Comparison of ENCODE assay signal across 9 mouse cellular contexts in the genomic region with DNA sequence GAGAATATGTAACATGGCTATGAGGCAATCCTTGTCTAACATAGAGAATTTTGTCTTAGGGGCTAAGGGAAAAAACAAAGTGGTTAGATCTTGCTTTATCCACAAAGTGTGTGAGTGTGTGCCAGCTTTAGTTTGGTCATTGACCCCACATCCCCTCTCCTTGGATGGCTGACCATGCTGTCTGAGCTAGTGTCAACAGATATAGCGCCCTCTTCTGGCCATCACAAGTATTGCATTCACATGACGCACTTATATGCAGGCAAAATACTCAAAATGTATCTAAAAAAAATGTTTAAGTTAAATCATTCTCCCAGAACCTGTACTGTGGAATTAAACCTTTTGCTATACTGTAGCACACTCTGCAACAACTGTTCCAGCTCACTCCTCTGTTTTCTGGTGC. TPM values are rescaled to one million over a fixed set of nuclear protein-coding genes. Genes with fewer than 3 reads are reported as not detected.
A peak's percentile ranks its signal among the peaks of the same experiment; 100 is the strongest.
DNase-seq lines count a peak whose midpoint lies in the region; ATAC-seq and TF ChIP-seq lines count a peak whose summit lies in the region.
"Had no signal": no experiment of that assay in that cellular context is flagged by ENCODE, and none has a peak within 500 bp of the region (broad histone marks: within the 10 kb centered on the region; RNA-seq: fewer than 3 reads in every experiment).

No protein-coding gene starts in this region.

- no peaks in the 10 kb centered on the region for H3K9me3 ChIP-seq in forebrain, postnatal 0 days (ENCODE audit: low read length)
- no peaks in the 10 kb centered on the region for H3K9me3 ChIP-seq in forebrain, embryonic 10.5 days
- no peaks in the 10 kb centered on the region for H3K9me3 ChIP-seq in midbrain, embryonic 10.5 days (replicated peaks)
- no peaks in the 10 kb centered on the region for H3K9me3 ChIP-seq in midbrain, embryonic 15.5 days
- H3K9me3 ChIP-seq in stomach, postnatal 0 days (ENCODE audit: control insufficient read depth, low read length), result no peaks in the 10 kb centered on the region
- H3K9me3 ChIP-seq: hindbrain, embryonic 15.5 days had no signal

- H3K4me3 ChIP-seq in forebrain, postnatal 0 days (ENCODE audit: low read depth, low read length), result no peak overlapping the region
- no peak overlapping the region for H3K4me3 ChIP-seq in forebrain, embryonic 10.5 days
- H3K4me3 ChIP-seq in midbrain, embryonic 10.5 days, result no peak overlapping the region
- H3K4me3 ChIP-seq in midbrain, embryonic 15.5 days, result no peak overlapping the region
- no peak overlapping the region for H3K4me3 ChIP-seq in stomach, postnatal 0 days (ENCODE audit: low read depth, low read length)
- H3K4me3 ChIP-seq: hindbrain, embryonic 15.5 days had no signal

- TF ChIP-seq CTCF in forebrain, postnatal 0 days (IDR thresholded peaks at IDR 0.05; ENCODE audit: low read depth), result peak; percentile 76
- peak; percentile 69 for TF ChIP-seq CTCF in stomach, postnatal 0 days (IDR thresholded peaks at IDR 0.05; ENCODE audit: low read depth)

- no peaks in the 10 kb centered on the region for H3K27me3 ChIP-seq in forebrain, postnatal 0 days (ENCODE audit: insufficient read depth, low read length)
- H3K27me3 ChIP-seq in forebrain, embryonic 10.5 days (ENCODE audit: poor library complexity, severe bottlenecking), result no peaks in the 10 kb centered on the region
- H3K27me3 ChIP-seq in midbrain, embryonic 10.5 days (ENCODE audit: low read depth, poor library complexity, severe bottlenecking), result no peaks in the 10 kb centered on the region
- H3K27me3 ChIP-seq in midbrain, embryonic 15.5 days (replicated peaks), result no peaks in the 10 kb centered on the region
- no peaks in the 10 kb centered on the region for H3K27me3 ChIP-seq in stomach, postnatal 0 days (ENCODE audit: control insufficient read depth, insufficient read depth, low read length)
- H3K27me3 ChIP-seq: hindbrain, embryonic 15.5 days had no signal

- no peak overlapping the region for H3K9ac ChIP-seq in forebrain, postnatal 0 days
- H3K9ac ChIP-seq in midbrain, embryonic 15.5 days, result no peak overlapping the region
- H3K9ac ChIP-seq in stomach, postnatal 0 days (ENCODE audit: low read length), result no peak overlapping the region
- H3K9ac ChIP-seq: hindbrain, embryonic 15.5 days had no signal

- ATAC-seq in forebrain, postnatal 0 days, result peak; percentile 30; the same call in 1 of the 2 replicates
- no peak for ATAC-seq in midbrain, embryonic 15.5 days (replicated peaks)
- no peak for ATAC-seq in stomach, postnatal 0 days (ENCODE audit: low FRiP score, low TSS enrichment)
- no peak for ATAC-seq in frontal cortex, adult (ENCODE audit: low TSS enrichment)

- no peaks in the 10 kb centered on the region for H3K36me3 ChIP-seq in forebrain, postnatal 0 days (ENCODE audit: insufficient read depth)
- H3K36me3 ChIP-seq in forebrain, embryonic 10.5 days (replicated peaks), result peaks cover 25% of the 10 kb centered on the region
- H3K36me3 ChIP-seq in midbrain, embryonic 10.5 days, result peaks cover 30% of the 10 kb centered on the region
- H3K36me3 ChIP-seq in midbrain, embryonic 15.5 days (replicated peaks), result peaks cover 6% of the 10 kb centered on the region; the same call in 1 of the 2 replicates
- no peaks in the 10 kb centered on the region for H3K36me3 ChIP-seq in stomach, postnatal 0 days (ENCODE audit: control insufficient read depth, insufficient read depth, low read length)
- H3K36me3 ChIP-seq: hindbrain, embryonic 15.5 days had no signal

- 26% methylated on average over 2 of the region's 2 CpGs for WGBS in forebrain, postnatal 0 days
- 36% methylated on average over 2 of the region's 2 CpGs for WGBS in forebrain, embryonic 10.5 days
- 32% methylated on average over 2 of the region's 2 CpGs for WGBS in midbrain, embryonic 10.5 days
- 33% methylated on average over 2 of the region's 2 CpGs for WGBS in midbrain, embryonic 15.5 days
- 34% methylated on average over 2 of the region's 2 CpGs for WGBS in stomach, postnatal 0 days

- DNase-seq in forebrain, postnatal 0 days, result peak; percentile 63
- DNase-seq in forebrain, embryonic 10.5 days (ENCODE audit: extremely low spot score, low spot score), result no peak
- DNase-seq in midbrain, embryonic 10.5 days (ENCODE audit: low spot score), result peak; percentile 30
- DNase-seq in cerebellum, adult 9-10 months, result peak; percentile 75
- peak; percentile 68 for DNase-seq in kidney, adult 9 months
- DNase-seq in stomach, postnatal 0 days (ENCODE audit: low spot score), result no peak

- no peak for TF ChIP-seq EP300 in stomach, postnatal 0 days (optimal IDR thresholded peaks at IDR 0.05)

- H3K4me2 ChIP-seq in forebrain, postnatal 0 days (ENCODE audit: low read depth), result no peak overlapping the region
- H3K4me2 ChIP-seq in midbrain, embryonic 15.5 days, result no peak overlapping the region
- H3K4me2 ChIP-seq in stomach, postnatal 0 days (replicated peaks; ENCODE audit: low read depth), result no peak overlapping the region
- H3K4me2 ChIP-seq: hindbrain, embryonic 15.5 days had no signal

- no peak overlapping the region for H3K27ac ChIP-seq in forebrain, postnatal 0 days (ENCODE audit: low read depth, low read length)
- H3K27ac ChIP-seq in forebrain, embryonic 10.5 days, result no peak overlapping the region
- no peak overlapping the region for H3K27ac ChIP-seq in midbrain, embryonic 10.5 days (replicated peaks)
- H3K27ac ChIP-seq in midbrain, embryonic 15.5 days, result no peak overlapping the region
- H3K27ac ChIP-seq in stomach, postnatal 0 days (replicated peaks), result no peak overlapping the region
- H3K27ac ChIP-seq: hindbrain, embryonic 15.5 days had no signal

- no peaks in the 10 kb centered on the region for H3K4me1 ChIP-seq in forebrain, postnatal 0 days (ENCODE audit: insufficient read depth)
- peaks cover 18% of the 10 kb centered on the region for H3K4me1 ChIP-seq in forebrain, embryonic 10.5 days
- H3K4me1 ChIP-seq in midbrain, embryonic 10.5 days, result peaks cover 18% of the 10 kb centered on the region
- H3K4me1 ChIP-seq in midbrain, embryonic 15.5 days, result peaks cover 48% of the 10 kb centered on the region
- H3K4me1 ChIP-seq in stomach, postnatal 0 days (replicated peaks; ENCODE audit: control insufficient read depth, insufficient read depth), result no peaks in the 10 kb centered on the region

RNA-seq across cellular contexts. Expression of a gene that starts 5.8 kb away (rescaled TPM):
- not detected in 2 replicates for total RNA-seq in forebrain, postnatal 0 days (2014; rRNA removed)
- not detected in 2 replicates for polyA plus RNA-seq in forebrain, postnatal 0 days (2015; fragmentation: Nextera tagmentation; extraction: Ambion mirVana)
- not detected in 2 replicates for polyA plus RNA-seq in forebrain, embryonic 10.5 days (2016; fragmentation: Nextera tagmentation; extraction: Ambion mirVana)
- not detected in 2 replicates for polyA plus RNA-seq in midbrain, embryonic 10.5 days (2016; fragmentation: Nextera tagmentation; extraction: Ambion mirVana)
- 0.24 and 0.48 TPM in 2 replicates for polyA plus RNA-seq in midbrain, embryonic 15.5 days (2015; fragmentation: Nextera tagmentation; extraction: Ambion mirVana)
- not detected in 2 replicates for polyA plus RNA-seq in stomach, postnatal 0 days (2015; fragmentation: Nextera tagmentation; extraction: Ambion mirVana)
- polyA plus RNA-seq: hindbrain, embryonic 15.5 days had no signal

RNA-seq across cellular contexts. Expression of a gene that starts 37.4 kb away (rescaled TPM):
- 37.9 and 47.1 TPM in 2 replicates for total RNA-seq in forebrain, postnatal 0 days (2014; rRNA removed)
- polyA plus RNA-seq in forebrain, postnatal 0 days (2015; fragmentation: Nextera tagmentation; extraction: Ambion mirVana), result 39.2 and 48.8 TPM in 2 replicates
- 123 and 124 TPM in 2 replicates for polyA plus RNA-seq in forebrain, embryonic 10.5 days (2016; fragmentation: Nextera tagmentation; extraction: Ambion mirVana)
- 122 and 131 TPM in 2 replicates for polyA plus RNA-seq in midbrain, embryonic 10.5 days (2016; fragmentation: Nextera tagmentation; extraction: Ambion mirVana)
- 48.5 and 52.4 TPM in 2 replicates for polyA plus RNA-seq in midbrain, embryonic 15.5 days (2015; fragmentation: Nextera tagmentation; extraction: Ambion mirVana)
- polyA plus RNA-seq in stomach, postnatal 0 days (2015; fragmentation: Nextera tagmentation; extraction: Ambion mirVana), result 105 and 110 TPM in 2 replicates

RNA-seq across cellular contexts. Expression of a gene that starts 50.7 kb away (rescaled TPM):
- 3.3 and 6.9 TPM in 2 replicates for total RNA-seq in forebrain, postnatal 0 days (2014; rRNA removed)
- polyA plus RNA-seq in forebrain, postnatal 0 days (2015; fragmentation: Nextera tagmentation; extraction: Ambion mirVana), result 2.9 and 3.0 TPM in 2 replicates
- polyA plus RNA-seq in forebrain, embryonic 10.5 days (2016; fragmentation: Nextera tagmentation; extraction: Ambion mirVana), result 6.1 and 6.5 TPM in 2 replicates
- 5.8 and 6.2 TPM in 2 replicates for polyA plus RNA-seq in midbrain, embryonic 10.5 days (2016; fragmentation: Nextera tagmentation; extraction: Ambion mirVana)
- polyA plus RNA-seq in midbrain, embryonic 15.5 days (2015; fragmentation: Nextera tagmentation; extraction: Ambion mirVana), result 3.7 and 3.8 TPM in 2 replicates
- 6.9 and 8.0 TPM in 2 replicates for polyA plus RNA-seq in stomach, postnatal 0 days (2015; fragmentation: Nextera tagmentation; extraction: Ambion mirVana)

Comparison
In these comparisons a context has a peak if more than half of its experiments do, and no peak if none do; other contexts are left out.
1. DNase-seq: peak in forebrain, postnatal 0 days (single experiment), midbrain, embryonic 10.5 days (single experiment), cerebellum, adult 9-10 months (single experiment) and kidney, adult 9 months (single experiment); none in forebrain, embryonic 10.5 days (single experiment) and stomach, postnatal 0 days (single experiment).